ENCODE assay signal across 12 mouse cellular contexts in the genomic region with DNA sequence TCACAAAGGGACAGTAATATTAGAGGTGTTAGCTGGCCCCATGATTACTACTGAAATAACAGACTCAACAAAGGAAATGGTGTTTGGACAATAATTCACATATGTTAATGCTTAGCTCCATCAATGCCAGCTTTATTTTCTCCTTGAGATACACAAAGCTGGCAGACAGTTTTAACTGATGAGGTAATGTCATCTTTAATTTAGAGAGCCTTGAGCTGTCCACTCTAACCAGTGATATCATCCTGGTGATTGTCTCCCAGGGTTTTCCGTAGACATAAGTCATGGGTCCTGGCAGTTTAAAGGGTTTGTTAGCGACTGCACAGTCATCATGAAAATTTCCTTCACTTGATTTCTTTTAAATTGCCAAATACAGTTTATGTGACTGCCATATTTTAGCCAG. TPM values are rescaled to one million over a fixed set of nuclear protein-coding genes. Genes with fewer than 3 reads are reported as not detected.
DNase-seq lines count a peak whose midpoint lies in the region; ATAC-seq and TF ChIP-seq lines count a peak whose summit lies in the region.
"Had no signal": no experiment of that assay in that cellular context is flagged by ENCODE, and none has a peak within 500 bp of the region (broad histone marks: within the 10 kb centered on the region; RNA-seq: fewer than 3 reads in every experiment).

No protein-coding gene starts in this region.

- H3K36me3 ChIP-seq in forebrain, embryonic 14.5 days (ENCODE audit: control insufficient read depth, insufficient read depth, low read length) = no peaks in the 10 kb centered on the region
- no peaks in the 10 kb centered on the region for H3K36me3 ChIP-seq in forebrain, embryonic 16.5 days (ENCODE audit: control insufficient read depth, insufficient read depth)
- H3K36me3 ChIP-seq in lung, embryonic 14.5 days (ENCODE audit: insufficient read depth) = peaks cover 21% of the 10 kb centered on the region

- WGBS in forebrain, embryonic 14.5 days = 54% methylated on average over 2 of the region's 2 CpGs
- WGBS in forebrain, embryonic 16.5 days = 32% methylated on average over 2 of the region's 2 CpGs
- WGBS in lung, embryonic 14.5 days = 45% methylated on average over 2 of the region's 2 CpGs
- WGBS in lung, adult 2 months = 42% methylated on average over 2 of the region's 2 CpGs

- no peak overlapping the region for H3K4me2 ChIP-seq in forebrain, embryonic 14.5 days (ENCODE audit: low read length)
- no peak overlapping the region for H3K4me2 ChIP-seq in forebrain, embryonic 16.5 days (ENCODE audit: low read length)
- no peak overlapping the region for H3K4me2 ChIP-seq in lung, embryonic 14.5 days

- no peak for ATAC-seq in forebrain, embryonic 14.5 days
- no peak for ATAC-seq in forebrain, embryonic 16.5 days
- peak; percentile 35; the same call in 1 of the 2 replicates for ATAC-seq in lung, embryonic 14.5 days (ENCODE audit: insufficient read depth)
- no peak for ATAC-seq in megakaryocyte-erythroid progenitor cell, adult 5-6 weeks (replicated peaks; ENCODE audit: low FRiP score, low TSS enrichment, poor library complexity, severe bottlenecking)
- ATAC-seq: CD4-positive, CD25-positive, alpha-beta regulatory T cell, adult 4 months had no signal

- peaks cover 34% of the 10 kb centered on the region for H3K4me1 ChIP-seq in forebrain, embryonic 14.5 days (ENCODE audit: control insufficient read depth, insufficient read depth, low read length)
- H3K4me1 ChIP-seq in forebrain, embryonic 16.5 days (replicated peaks; ENCODE audit: control insufficient read depth, insufficient read depth, low read length) = peaks cover 32% of the 10 kb centered on the region
- peaks cover 20% of the 10 kb centered on the region for H3K4me1 ChIP-seq in lung, embryonic 14.5 days (ENCODE audit: insufficient read depth)
- peaks cover 15% of the 10 kb centered on the region for H3K4me1 ChIP-seq in lung, adult 2 months (ENCODE audit: control insufficient read depth, insufficient read depth, low read length)
- H3K4me1 ChIP-seq in brown adipose tissue, adult 24 weeks (ENCODE audit: control insufficient read depth, insufficient read depth, insufficient read length, low read length) = peaks cover 39% of the 10 kb centered on the region

- H3K27me3 ChIP-seq in forebrain, embryonic 14.5 days (replicated peaks; ENCODE audit: control insufficient read depth, insufficient read depth, low read length) = no peaks in the 10 kb centered on the region
- H3K27me3 ChIP-seq in forebrain, embryonic 16.5 days (replicated peaks; ENCODE audit: control insufficient read depth, insufficient read depth, low read length) = no peaks in the 10 kb centered on the region
- H3K27me3 ChIP-seq in lung, embryonic 14.5 days (ENCODE audit: insufficient read depth, low read length) = no peaks in the 10 kb centered on the region

- H3K27ac ChIP-seq in forebrain, embryonic 14.5 days (ENCODE audit: low read depth, low read length) = peak overlapping the region; percentile 22
- no peak overlapping the region for H3K27ac ChIP-seq in forebrain, embryonic 16.5 days (ENCODE audit: low read length)
- H3K27ac ChIP-seq in lung, embryonic 14.5 days (ENCODE audit: low read depth) = no peak overlapping the region
- H3K27ac ChIP-seq in brown adipose tissue, adult 24 weeks (replicated peaks; ENCODE audit: low read depth, low read length) = 0 out of 2 replicates have a peak overlapping the region, but pooled peaks have one; percentile 21

- H3K9ac ChIP-seq in forebrain, embryonic 14.5 days (ENCODE audit: low read length) = no peak overlapping the region
- H3K9ac ChIP-seq in forebrain, embryonic 16.5 days (replicated peaks; ENCODE audit: low read depth, low read length) = no peak overlapping the region
- H3K9ac ChIP-seq in lung, embryonic 14.5 days = no peak overlapping the region

- DNase-seq in forebrain, embryonic 14.5 days (ENCODE audit: low spot score) = peak; percentile 22
- peak; percentile 44 for DNase-seq in lung, embryonic 14.5 days
- DNase-seq in lung, adult 2 months = no peak
- peak; percentile 66 for DNase-seq in mesoderm, embryonic 11.5 days (ENCODE audit: low read depth, low spot score)
- no peak for DNase-seq in urinary bladder, postnatal 36 days (ENCODE audit: low spot score in 2 of 2)
- DNase-seq: cerebellum, adult 2 months; thymus, postnatal 4 days had no signal

- TF ChIP-seq CTCF in lung, embryonic 14.5 days (IDR thresholded peaks at IDR 0.05; ENCODE audit: low read depth) = no peak
- TF ChIP-seq CTCF in lung, adult 2 months (IDR thresholded peaks at IDR 0.05; ENCODE audit: insufficient read depth, low read length) = no peak

- no peak for TF ChIP-seq POLR2A in lung, adult 2 months (IDR thresholded peaks at IDR 0.05; ENCODE audit: borderline replicate concordance, extremely low read depth, low read depth, low read length)

- H3K4me3 ChIP-seq in forebrain, embryonic 14.5 days (ENCODE audit: low read depth, low read length) = no peak overlapping the region
- H3K4me3 ChIP-seq in forebrain, embryonic 16.5 days (replicated peaks; ENCODE audit: low read length) = no peak overlapping the region
- H3K4me3 ChIP-seq in lung, embryonic 14.5 days (ENCODE audit: low read depth, low read length) = no peak overlapping the region
- H3K4me3 ChIP-seq in lung, adult 2 months (replicated peaks; ENCODE audit: extremely low read depth, low read depth, low read length) = no peak overlapping the region
- H3K4me3 ChIP-seq in brown adipose tissue, adult 24 weeks (ENCODE audit: insufficient read depth, low read depth, low read length) = no peak overlapping the region
- H3K4me3 ChIP-seq: erythroblast, embryonic 14.5 days had no signal

- H3K9me3 ChIP-seq in forebrain, embryonic 14.5 days (replicated peaks; ENCODE audit: control insufficient read depth, low read length) = no peaks in the 10 kb centered on the region
- no peaks in the 10 kb centered on the region for H3K9me3 ChIP-seq in forebrain, embryonic 16.5 days (ENCODE audit: control insufficient read depth, low read length)
- H3K9me3 ChIP-seq in lung, embryonic 14.5 days (ENCODE audit: low read depth, low read length) = no peaks in the 10 kb centered on the region

RNA-seq across cellular contexts. Expression of gene Nrp1, which starts 58.5 kb away (rescaled TPM):
- polyA plus RNA-seq in forebrain, embryonic 14.5 days (2014; fragmentation: Nextera tagmentation; extraction: Ambion mirVana) = 57.9 and 81.1 TPM in 2 replicates
- polyA plus RNA-seq in forebrain, embryonic 16.5 days (2015; fragmentation: Nextera tagmentation; extraction: Ambion mirVana) = 143 and 164 TPM in 2 replicates
- 94.3 and 94.8 TPM in 2 replicates for polyA plus RNA-seq in lung, embryonic 14.5 days (2014; fragmentation: Nextera tagmentation; extraction: Ambion mirVana)
- polyA plus RNA-seq in lung, adult 2 months (2012; rRNA removed) = 121 and 156 TPM in 2 replicates
- polyA plus RNA-seq in brown adipose tissue, adult 24 weeks (2012; ENCODE audit: insufficient read depth, insufficient read length, missing spikeins) = 56.0 and 73.5 TPM in 2 replicates
- total RNA-seq in megakaryocyte-erythroid progenitor cell, adult 5-6 weeks (2014; fragmentation: Nextera tagmentation) = 0.15 and 0.20 TPM in 2 replicates
- total RNA-seq in megakaryocyte-erythroid progenitor cell, adult 5-6 weeks (2017) = 0.23 and 0.76 TPM in 2 replicates

Comparison
In these comparisons a context has a peak if more than half of its experiments do, and no peak if none do; other contexts are left out.
1. DNase-seq: peak in forebrain, embryonic 14.5 days (single experiment), lung, embryonic 14.5 days (single experiment) and mesoderm, embryonic 11.5 days (single experiment); none in lung, adult 2 months (single experiment) and urinary bladder, postnatal 36 days (0 of 2).
2. H3K27ac ChIP-seq: peak in forebrain, embryonic 14.5 days (single experiment) and brown adipose tissue, adult 24 weeks (single experiment); none in forebrain, embryonic 16.5 days (single experiment) and lung, embryonic 14.5 days (single experiment).